Mouse (Mus musculus): ENCODE measurements around the gene Pp2d1. TPM values are rescaled to one million over a fixed set of nuclear protein-coding genes. Genes with fewer than 3 reads are reported as not detected.
A peak's percentile ranks its signal among the peaks of the same experiment; 100 is the strongest.
"Not testable (repeated sequence)": the region's sequence is repeated elsewhere in the genome, so short reads cannot be mapped to it uniquely, and the experiment has no call there.

The Pp2d1 gene
- polyA plus RNA-seq (2012; rRNA removed), result not detected in 2 replicates

DNA sequence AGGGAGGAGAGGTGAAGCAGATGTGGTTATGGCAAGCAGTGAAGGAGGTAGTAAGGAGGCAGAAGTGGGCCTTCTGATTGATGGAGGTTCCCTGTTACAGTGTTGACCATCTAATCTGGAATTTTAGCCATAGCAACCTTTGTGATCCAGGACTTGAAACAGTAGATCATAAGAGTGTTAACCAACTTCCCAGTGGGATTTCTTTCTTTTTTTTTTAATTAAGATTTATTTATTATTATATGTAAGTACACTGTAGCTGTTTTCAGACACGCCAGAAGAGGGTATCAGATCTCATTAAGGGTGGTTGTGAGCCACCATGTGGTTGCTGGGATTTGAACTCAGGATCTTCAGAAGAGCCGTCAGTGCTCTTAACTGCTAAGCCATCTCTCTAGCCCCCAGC, at the start of gene Pp2d1:
Pp2d1 (minus strand) TSS at position 101 of the 400 bp plus-strand sequence.
- WGBS, result 95% methylated on average over 2 of the region's 2 CpGs
- not testable (repeated sequence) for DNase-seq (ENCODE audit: low read depth, low spot score)

DNA sequence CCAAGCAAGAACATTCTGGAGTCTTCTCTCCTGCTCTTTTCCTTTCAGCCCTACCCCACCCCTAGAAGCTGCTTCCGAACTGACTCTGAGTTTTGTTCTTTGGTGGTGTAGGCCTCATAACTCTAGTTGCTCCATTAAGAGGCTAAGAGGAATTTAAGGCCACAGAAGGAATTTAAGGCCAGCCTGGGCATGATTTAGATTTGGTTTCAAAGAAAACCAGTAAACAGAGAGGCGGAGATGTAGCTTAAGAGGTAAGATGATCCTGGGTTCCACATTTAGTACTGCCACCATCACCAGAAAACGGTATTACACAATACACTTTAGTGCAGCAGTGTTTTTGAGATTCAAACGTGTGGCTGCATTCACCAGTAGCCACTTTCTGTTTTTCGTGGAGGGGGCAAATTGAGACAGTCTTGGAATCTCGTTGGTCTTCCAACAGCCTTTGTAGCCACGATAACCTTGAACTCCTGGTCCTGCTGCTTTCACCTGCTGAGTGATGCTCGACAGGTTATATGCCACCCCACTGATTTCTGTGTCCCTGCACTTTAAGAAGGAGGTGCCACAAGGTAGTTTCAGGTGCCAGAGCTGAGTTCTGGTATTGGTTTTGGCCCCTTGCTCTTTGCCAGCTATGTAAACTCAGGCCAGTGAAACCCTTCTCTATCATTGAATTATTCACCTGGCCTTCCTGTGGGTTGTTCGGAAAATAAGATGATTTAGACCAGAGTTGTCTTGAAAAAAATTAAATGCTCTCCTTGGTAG, 49.0 kb upstream of the Pp2d1 start:
- WGBS, result 83% methylated on average over 9 of the region's 9 CpGs
- no peak for DNase-seq (ENCODE audit: low read depth, low spot score)

DNA sequence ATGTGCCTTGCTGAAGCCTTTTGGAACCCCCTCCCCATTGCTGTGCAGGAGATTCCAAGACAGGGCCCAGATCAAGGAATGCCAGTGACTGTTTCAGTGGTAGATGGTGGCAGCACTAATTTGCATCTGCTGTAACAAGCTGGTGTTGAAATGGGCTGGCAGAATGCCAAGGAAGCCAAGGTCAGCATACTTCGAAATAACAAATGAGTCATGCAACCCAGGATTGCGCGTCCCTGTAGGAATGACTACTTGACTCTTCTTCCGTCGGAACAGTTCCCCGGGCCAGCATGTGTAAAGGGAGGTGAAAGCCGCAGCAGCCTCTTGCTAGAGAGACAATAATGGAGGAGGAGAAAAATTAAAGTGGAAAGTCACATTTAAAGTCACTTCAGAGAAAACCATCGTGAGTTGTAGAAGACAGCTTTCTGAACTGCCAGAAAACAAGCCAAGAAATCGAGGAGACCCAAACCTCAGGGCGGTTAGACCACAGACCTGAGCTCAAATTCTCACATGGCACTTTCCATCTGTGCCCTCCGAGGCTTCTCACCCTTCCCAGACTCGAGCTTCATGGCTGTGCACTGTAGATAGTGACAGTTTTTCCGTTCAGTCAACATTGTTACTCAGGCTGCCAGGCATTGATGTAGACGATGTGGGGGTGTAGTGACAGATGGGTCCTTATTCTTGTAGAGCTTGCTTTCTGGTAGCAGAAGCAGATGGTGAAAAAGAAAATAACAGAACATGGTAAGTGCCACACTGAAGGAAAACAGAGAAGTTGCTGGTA, 48.0 kb upstream of the Pp2d1 start:
- DNase-seq (ENCODE audit: low read depth, low spot score), result peak; percentile 93
- WGBS, result 21% methylated on average over 14 of the region's 14 CpGs

DNA sequence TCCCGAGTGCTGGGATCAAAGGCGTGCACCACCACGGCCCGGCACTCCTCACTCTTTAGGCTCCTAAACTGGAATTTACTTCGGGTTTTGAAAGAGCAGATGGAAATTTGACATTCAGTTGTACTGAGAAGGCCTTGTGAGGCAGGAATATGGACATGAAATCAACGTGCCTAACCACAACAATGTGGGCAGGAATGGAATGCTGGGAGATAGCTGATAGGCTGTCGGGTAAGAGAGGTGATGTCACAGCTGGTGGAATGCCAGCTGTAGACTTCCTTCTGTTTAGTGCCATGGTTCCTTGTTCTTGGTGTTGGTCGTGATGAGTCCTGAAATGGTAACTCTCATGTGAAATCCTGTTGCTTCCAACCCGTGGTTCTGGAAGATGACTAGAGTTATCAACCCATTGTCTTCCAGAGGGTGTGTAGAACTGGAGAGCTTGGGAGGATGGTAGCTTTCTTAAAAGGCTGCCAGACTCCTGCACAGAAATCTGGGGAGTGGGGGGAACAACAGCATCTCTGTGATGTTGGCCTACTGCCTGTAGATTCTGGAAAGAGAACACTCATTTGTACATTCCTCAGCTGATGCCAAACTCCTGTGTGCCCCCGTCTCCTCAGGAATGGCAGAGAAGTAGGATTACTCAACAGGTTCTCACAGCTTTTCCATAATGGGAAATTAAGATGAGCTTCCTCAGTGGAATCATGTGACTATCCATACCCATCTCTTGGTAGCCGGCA, 44.8 kb upstream of the Pp2d1 start:
- WGBS, result 78% methylated on average over 11 of the region's 11 CpGs
- no peak for DNase-seq (ENCODE audit: low read depth, low spot score)

DNA sequence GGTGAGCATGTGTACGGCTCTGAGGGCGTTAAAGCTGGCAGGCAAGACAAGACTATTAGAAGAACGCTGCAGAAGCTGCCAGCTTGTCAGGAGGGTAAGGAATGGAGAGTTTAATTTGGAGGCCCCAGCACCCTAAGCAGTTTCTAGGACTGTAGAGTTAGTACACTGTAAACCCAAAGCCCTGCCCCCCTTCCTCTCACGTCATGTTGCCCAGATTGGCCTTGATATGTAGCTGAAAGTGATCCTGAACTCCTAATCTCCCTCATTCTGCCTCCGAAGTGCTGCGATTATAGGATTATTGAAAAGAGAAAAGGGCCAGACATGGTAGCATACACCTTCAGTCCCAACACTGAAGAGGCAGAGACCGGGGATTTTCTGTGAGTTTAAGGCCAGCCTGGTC, 43.6 kb upstream of the Pp2d1 start:
- WGBS, result 91% methylated on average over 7 of the region's 7 CpGs
- DNase-seq (ENCODE audit: low read depth, low spot score), result no peak

DNA sequence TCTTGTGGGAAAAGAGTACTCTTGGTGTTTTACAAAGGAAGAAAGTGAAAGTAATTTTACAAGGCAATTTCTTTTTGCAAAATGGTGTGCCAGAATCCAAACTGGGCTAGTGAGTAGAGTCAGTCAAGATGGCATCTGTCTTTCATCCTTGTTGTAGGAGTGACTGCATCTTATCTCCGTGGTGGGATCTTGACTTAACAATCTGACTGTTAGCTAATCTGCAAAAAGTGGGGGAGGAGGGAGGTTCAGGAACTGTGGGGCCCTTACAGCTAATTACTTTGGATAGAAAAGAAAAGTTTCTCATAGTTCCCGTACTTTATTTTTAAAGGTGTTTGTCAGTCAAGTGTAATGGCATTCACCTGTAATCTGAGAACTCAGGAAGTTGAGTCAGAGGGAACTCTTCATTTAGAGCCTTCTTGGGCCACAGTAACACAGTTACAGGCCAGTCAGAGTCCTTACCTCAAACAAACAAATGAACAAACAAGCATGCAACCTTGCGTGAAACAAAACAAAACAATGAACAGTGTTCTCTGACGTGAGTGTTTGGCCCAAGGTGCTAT, 42.9 kb upstream of the Pp2d1 start:
- WGBS, result 67% methylated on average over 4 of the region's 4 CpGs
- DNase-seq (ENCODE audit: low read depth, low spot score), result no peak

DNA sequence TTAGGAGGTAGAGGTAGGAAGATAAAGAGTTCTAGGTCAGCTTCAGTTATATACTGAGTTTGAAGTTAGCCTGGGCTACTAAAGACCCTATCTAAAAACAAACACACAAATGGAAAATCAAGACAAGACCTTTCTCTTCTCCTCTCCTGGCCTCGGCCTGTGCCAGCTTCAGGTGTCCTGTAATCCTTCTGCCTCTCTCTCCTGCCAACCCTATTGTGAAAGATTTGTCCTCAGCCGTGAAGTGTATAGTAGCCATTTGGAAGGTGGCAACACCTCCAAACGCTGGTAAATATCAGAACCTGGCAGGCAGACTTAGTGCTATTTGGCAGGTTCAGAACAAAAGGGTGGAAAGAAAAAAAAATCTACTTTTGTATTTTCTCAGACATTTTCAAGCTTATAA, 41.0 kb upstream of the Pp2d1 start:
- no peak for DNase-seq (ENCODE audit: low read depth, low spot score)
- WGBS, result 61% methylated on average over 3 of the region's 3 CpGs

DNA sequence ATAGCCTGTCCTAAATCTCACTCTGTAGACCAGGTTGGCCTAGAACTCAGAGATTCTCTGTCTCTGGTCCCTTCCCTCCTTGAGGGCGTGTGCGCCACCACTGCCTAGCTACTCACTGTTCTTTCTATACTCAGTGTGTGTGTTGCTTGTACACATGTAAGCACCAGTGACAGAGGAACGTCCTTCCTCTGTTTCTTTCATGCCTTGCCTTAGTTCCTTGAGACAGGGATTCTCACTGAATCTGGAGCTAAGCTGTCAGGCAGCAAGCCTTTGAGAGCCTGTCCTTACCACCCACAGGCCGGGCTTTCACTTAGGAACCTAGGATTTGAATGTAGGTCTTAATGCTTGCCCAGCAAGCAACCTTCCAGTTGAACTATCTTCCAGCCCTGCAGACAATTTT, 40.4 kb upstream of the Pp2d1 start:
- DNase-seq (ENCODE audit: low read depth, low spot score), result no peak
- 77% methylated on average over 4 of the region's 4 CpGs for WGBS

DNA sequence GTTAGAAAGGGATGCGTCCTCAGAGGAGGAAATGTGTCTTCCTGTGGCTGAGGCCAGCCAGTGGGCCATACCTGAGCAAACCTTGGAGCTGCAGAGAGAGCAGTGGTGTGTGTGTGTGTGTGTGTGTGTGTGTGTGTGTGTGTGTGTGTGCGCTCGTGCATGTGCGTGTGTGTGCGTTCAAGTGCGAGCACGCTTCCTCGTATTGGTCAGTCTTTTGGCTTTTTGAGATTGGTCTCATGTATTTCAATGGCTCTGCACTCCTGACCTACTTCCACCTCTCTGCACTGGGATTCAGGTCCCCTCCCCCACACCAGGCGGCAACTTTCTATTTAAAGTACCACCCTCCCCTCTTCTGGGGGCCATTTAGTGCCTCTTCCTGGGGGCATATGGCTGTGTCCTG, 39.5 kb upstream of the Pp2d1 start:
- no peak for DNase-seq (ENCODE audit: low read depth, low spot score)
- 84% methylated on average over 9 of the region's 9 CpGs for WGBS

DNA sequence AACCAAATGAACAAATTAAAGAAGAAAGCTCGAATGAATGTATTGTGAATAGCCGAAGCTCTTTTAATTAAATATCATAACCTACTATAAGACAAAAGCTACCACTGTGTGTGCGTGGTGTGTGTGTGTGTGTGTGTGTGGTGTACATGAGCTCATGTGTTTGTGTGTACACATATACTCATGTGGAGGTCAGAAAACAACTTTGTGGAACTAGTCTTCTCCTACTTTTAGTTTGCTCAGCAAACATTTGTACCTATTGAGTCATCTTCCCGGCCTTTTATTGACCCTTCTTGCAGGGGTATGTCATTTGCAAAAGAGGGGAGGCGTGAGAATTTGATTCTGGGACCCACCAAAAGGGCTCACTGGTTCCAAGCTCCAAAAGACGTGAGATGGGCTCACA, 39.0 kb upstream of the Pp2d1 start:
- WGBS, result 73% methylated on average over 6 of the region's 6 CpGs
- no peak for DNase-seq (ENCODE audit: low read depth, low spot score)

DNA sequence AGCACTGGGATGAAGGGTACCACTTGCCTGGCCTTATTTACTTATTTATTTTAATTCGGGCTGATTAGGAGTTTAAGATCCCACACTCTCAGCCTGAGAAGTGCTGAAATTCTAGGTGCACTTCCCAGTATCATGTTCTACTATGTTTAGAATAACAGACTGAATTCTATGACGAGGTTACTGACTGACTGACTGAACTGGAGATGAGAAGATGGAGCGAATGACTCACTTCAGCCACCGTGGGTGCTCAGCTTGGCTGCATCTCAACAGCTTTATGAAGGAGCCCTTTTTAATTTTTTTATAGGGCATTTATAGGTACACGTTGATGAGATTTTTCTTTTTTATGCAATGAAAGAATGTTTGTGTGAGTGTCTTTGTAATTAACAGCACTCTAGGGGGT, 38.5 kb upstream of the Pp2d1 start:
- no peak for DNase-seq (ENCODE audit: low read depth, low spot score)
- WGBS, result 41% methylated on average over 5 of the region's 5 CpGs

DNA sequence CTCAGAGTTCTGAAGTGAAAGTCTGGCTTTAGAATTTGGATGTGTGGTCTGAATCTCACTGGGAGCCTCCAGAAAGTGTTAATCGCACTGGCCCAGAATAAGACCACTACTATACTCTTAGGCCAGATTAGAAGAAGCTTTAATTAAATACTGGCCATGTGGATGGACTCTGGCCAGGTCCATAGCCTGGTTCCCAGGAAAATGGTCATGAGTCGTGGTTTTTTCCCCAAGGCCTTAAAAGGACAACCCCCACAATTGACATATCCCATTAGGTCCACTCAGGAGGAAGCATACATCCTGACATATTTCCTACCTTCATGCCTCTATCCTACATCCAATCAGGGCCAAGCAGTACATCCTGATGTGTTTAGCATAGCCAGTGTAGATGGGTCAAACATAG, 37.9 kb upstream of the Pp2d1 start:
- no peak for DNase-seq (ENCODE audit: low read depth, low spot score)
- 67% methylated on average over 2 of the region's 2 CpGs for WGBS

DNA sequence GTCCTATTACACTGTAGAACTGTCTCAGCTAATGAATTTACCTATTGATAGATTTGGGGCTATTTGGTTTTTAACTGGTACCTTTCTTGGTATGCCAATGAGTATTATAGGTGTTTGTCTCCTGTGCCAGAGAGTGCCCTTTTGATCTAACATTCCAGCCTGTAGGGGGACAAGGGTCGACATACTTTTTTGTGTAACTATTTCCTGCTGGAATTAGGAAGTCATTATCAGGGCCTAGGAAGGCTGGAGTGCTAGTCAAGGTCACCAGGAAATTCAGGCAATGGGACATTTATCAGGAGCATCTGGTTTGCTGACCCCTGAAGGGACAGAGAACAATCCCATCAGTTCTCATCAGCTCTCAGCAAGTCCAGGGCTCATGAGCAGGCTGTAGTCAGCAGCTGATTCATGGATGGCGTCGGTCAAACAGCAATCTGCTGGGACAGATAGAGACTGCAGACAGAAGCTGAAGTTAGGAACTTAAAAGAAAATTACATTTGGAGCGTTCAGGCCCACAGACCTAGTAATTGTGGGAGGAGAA, 33.8 kb upstream of the Pp2d1 start:
- no peak for DNase-seq (ENCODE audit: low read depth, low spot score)

DNA sequence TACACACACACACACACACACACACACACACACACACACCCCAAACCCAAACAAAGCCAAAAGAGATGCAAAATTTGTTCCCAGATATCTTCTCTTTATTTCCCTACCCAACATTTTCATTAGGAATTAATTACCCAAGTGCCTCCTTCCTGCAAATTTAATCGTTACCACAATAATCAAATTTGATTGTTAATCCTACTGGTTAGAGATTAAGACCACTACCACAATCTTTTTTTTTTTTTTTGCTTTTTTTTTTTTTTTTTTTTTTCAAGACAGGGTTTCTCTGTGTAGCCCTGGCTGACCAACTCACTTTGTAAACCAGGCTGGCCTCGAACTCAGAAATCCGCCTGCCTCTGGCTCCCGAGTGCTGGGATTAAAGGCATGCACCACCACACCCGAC, 31.7 kb upstream of the Pp2d1 start:
- WGBS, result 91% methylated on average over 5 of the region's 5 CpGs
- not testable (repeated sequence) for DNase-seq (ENCODE audit: low read depth, low spot score)

More for the DNA sequence above, 33.8 kb upstream of the Pp2d1 start:
- 67% methylated on average over 4 of the region's 4 CpGs for WGBS

DNA sequence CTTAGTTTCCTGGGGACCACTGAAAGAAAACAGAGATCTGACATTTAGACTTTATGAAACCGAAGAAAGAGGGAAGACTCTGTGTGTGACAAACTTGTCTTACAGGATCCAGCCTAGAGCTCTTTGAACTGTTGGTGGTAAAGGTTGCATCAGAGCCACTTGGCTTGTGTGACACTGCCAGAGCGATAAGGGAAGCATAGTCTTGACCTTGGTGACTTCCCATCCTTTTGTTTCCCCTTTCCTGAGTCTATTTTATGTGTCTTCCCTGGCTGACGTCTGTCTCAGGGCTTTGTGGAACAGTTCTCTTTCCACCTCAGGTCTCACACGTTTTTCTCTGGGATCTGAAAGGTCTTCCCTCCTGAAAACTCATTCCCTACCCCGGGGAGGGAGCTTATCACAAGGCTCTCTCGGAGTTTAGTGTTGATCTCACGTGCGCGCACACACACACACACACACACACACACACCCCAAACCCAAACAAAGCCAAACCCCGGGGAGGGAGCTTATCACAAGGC, 31.2 kb upstream of the Pp2d1 start:
- 14% methylated on average over 10 of the region's 10 CpGs for WGBS
- no peak for DNase-seq (ENCODE audit: low read depth, low spot score)

DNA sequence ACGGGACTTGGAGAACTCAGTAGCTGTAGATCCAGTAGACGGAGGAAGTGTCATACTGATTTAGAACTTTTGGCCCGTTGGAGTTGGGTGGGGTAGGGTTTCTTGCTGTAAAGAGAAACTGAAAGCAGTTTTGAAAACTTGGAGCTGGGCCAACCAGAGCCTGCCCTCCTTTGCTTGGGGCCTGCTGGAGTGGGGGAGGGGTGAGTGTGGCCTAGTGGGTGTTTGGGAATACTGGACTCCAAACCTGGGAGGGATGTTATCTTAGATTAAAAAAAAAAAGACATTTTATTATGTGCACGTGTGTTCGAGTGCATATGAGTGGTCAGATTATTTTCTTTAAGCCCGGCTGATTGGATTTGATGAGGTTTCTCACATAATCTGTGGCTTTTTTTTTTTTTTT, 30.6 kb upstream of the Pp2d1 start:
- DNase-seq (ENCODE audit: low read depth, low spot score), result peak; percentile 68

DNA sequence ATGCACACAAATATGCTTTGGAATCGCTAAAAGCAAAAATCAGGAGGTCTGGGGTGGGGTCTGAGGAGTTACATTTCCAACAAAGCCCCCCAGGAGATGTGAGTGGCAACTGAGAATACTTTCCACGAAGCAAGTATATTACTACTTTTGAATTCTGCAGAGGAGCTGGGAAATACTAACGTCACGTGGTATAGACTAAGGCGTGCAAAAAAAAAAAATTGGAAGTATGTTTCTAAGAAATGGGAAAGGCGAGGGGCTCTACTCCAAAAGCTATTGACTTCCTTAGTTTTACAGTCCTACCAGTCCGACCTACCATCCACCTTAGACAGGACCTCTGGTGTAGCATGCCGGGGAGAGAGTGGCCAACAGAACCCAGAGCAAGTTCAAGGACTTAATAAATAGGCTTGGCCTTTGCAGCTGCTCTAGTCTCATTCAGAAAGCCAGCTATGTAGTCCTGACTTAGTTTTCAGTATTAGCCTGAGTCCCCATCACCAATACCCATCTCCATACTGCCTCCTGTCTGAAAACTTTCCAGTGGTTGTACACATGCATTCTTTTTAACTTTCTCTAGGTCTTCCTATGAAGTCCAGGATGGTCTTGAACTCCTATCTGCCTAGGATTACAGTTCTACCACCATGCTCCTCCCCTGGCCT, 29.6 kb upstream of the Pp2d1 start:
- WGBS, result 50% methylated on average over 8 of the region's 8 CpGs
- DNase-seq (ENCODE audit: low read depth, low spot score), result no peak

More for the DNA sequence above, 30.6 kb upstream of the Pp2d1 start:
- 2% methylated on average over 6 of the region's 6 CpGs for WGBS

DNA sequence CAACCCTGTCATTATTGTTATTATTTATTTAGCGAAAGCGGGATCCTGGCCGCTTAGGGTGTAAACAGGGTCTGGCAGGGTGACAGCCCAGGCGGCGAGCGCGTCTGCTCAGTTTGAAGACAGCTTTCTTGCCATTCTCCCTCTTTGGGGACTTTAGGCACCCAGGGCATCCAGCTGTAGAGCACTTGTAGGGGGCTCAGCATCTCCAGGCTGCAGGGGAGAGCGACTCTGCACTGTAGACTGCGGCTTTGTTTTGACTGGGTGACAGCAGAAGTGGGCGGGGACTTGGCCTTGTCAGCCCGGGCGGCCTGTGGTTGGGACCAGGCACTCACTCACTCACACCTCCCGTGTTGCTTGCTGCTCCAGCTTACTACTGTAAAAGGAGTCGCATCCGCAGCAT, 28.9 kb upstream of the Pp2d1 start:
- no peak for DNase-seq (ENCODE audit: low read depth, low spot score)
- WGBS, result under 1% methylated on average over 15 of the region's 15 CpGs

Measured in large intestine, adult 2 months (tissue).